Mouse (Mus musculus): ENCODE results near the gene Asb14. TPM values are rescaled to one million over a fixed set of nuclear protein-coding genes. Genes with fewer than 3 reads are reported as not detected.
"Not testable (repeated sequence)": the region's sequence is repeated elsewhere in the genome, so short reads cannot be mapped to it uniquely, and the experiment has no call there.

Asb14 gene
- polyA plus RNA-seq, 1 experiment from 2014 or later: 0.23 TPM

DNA sequence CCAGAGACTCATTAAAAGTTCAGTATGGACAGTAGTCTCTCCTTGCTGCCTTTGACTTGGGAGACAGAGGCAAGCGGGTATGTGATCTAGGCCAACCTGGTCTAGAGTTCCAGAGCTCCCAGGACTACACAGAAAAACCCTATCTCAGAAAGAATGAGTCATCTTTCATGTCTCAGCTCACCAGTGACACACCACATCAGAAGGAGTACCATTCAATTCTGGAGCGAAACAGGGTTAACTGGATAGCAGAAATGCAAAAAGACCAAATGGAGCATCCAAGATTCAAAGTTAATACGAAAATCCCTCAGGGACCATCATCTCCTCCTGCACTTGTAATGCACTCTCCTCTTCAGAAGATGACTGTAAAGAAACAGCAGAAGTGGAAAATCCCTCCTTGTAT is 25.0 kb downstream of the Asb14 start:
- ATAC-seq (ENCODE audit: low read depth): no peak
- Histone ChIP-seq H3K27ac (ENCODE audit: low read depth, low read length) (no peak overlapping the region), H3K4me3 (ENCODE audit: low read depth, low read length) (no peak overlapping the region), H3K9ac (replicated peaks; ENCODE audit: low read depth, low read length) (no peak overlapping the region), H3K27me3 (ENCODE audit: control insufficient read depth, insufficient read depth, low read length) (no peaks in the 10 kb centered on the region), H3K4me1 (ENCODE audit: control insufficient read depth, insufficient read depth, low read length) (no peaks in the 10 kb centered on the region), H3K4me2 (ENCODE audit: low read depth, low read length) (no peak overlapping the region), H3K9me3 (ENCODE audit: control insufficient read depth, low read length) (no peaks in the 10 kb centered on the region), H3K36me3 (ENCODE audit: control insufficient read depth, insufficient read depth, low read length) (peaks cover 14% of the 10 kb centered on the region)
- WGBS: 96% methylated on average over 3 of the region's 3 CpGs

DNA sequence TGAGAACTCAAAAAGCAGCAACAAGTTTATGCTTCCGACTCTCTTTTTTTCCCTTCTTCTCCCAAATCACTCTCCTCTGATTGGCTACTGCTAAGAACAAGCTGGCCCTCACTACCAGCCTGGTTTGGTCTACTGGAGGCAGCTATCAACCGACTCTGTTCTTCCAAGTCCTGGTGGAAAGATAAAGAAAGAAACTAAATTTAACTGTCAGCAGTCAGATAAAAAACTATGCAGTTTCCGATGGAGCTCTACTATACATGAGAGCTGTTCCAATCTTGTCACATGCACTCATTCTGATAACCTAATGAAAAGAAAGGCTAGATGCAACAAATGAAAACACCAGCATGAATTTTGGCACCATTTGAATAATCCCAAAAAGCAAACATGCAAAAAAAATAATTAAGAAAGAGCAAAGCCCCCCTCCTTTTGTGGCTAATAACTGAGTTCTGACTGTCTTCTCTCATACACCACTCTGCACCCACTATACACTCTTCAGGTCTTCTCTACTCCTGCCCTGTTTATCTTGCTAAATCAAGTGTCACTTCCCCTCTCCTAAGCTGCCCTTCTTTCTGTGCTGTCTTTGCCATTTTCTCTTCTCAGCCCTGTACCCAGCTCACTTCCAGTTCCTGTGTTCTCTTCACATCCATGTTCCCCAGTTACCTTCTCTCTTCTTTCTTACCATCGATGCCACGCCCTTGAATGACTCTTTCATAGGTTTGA is 29.5 kb downstream of the Asb14 start:
- H3K4me3 ChIP-seq (ENCODE audit: low read depth, low read length): no peak overlapping the region
- no peaks in the 10 kb centered on the region for H3K9me3 ChIP-seq (ENCODE audit: control insufficient read depth, low read length)
- H3K27ac ChIP-seq (ENCODE audit: low read depth, low read length): no peak overlapping the region
- peaks cover 26% of the 10 kb centered on the region for H3K36me3 ChIP-seq (ENCODE audit: control insufficient read depth, insufficient read depth, low read length)
- no peak for ATAC-seq (ENCODE audit: low read depth)
- H3K9ac ChIP-seq (replicated peaks; ENCODE audit: low read depth, low read length): no peak overlapping the region
- no peaks in the 10 kb centered on the region for H3K4me1 ChIP-seq (ENCODE audit: control insufficient read depth, insufficient read depth, low read length)
- no peak overlapping the region for H3K4me2 ChIP-seq (ENCODE audit: low read depth, low read length)
- 95% methylated on average over 5 of the region's 5 CpGs for WGBS
- no peaks in the 10 kb centered on the region for H3K27me3 ChIP-seq (ENCODE audit: control insufficient read depth, insufficient read depth, low read length)

DNA sequence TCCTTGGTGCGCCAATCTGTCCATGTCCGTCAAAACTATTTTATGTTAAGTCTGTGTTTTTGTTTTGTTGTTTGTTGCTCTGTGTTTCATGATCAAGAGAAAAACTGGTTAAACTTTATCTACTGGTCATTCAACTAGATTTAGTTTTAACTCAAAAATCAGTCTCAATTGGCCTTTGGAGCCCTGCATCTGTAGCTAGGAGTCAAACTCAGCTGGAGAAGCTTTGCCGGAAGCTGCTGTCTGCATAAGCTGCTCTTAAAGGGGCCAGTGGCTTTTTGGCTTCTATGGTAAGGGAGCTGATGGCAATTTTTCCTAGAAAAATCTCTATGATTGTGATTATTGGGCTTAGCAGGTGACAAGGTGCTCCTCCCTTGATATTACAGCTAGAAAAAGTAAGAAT is 40.5 kb downstream of the Asb14 start:
- Histone ChIP-seq H3K27ac (ENCODE audit: low read depth, low read length) (no peak overlapping the region), H3K4me2 (ENCODE audit: low read depth, low read length) (no peak overlapping the region), H3K9ac (replicated peaks; ENCODE audit: low read depth, low read length) (no peak overlapping the region), H3K9me3 (ENCODE audit: control insufficient read depth, low read length) (no peaks in the 10 kb centered on the region), H3K4me1 (ENCODE audit: control insufficient read depth, insufficient read depth, low read length) (no peaks in the 10 kb centered on the region), H3K36me3 (ENCODE audit: control insufficient read depth, insufficient read depth, low read length) (peaks cover 15% of the 10 kb centered on the region; the same call in 1 of the 2 replicates), H3K4me3 (ENCODE audit: low read depth, low read length) (no peak overlapping the region), H3K27me3 (ENCODE audit: control insufficient read depth, insufficient read depth, low read length) (no peaks in the 10 kb centered on the region)
- ATAC-seq (ENCODE audit: low read depth): no peak
- WGBS: 91% methylated on average over 3 of the region's 3 CpGs

DNA sequence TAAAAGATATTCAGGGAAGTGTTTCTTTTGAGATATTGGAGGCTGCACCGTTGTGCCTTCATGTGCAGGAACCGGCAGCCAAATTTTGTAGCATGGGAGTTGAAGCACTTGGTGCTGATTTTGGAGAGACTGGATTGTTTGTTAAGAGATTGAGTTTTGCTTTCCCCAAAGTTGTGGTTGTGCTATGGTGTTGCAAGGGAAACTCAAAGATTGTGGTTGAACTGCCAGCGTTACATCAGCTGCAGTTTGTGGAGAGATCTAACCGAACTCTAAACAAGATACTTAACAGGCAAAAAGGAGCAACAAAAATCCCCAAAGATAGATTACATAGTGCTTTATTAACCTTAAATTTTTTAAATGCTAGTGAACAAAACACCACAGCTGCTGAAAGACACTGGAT is 41.2 kb downstream of the Asb14 start:
- no peak for ATAC-seq (ENCODE audit: low read depth)
- Histone ChIP-seq H3K9ac (replicated peaks; ENCODE audit: low read depth, low read length) (no peak overlapping the region), H3K4me1 (ENCODE audit: control insufficient read depth, insufficient read depth, low read length) (no peaks in the 10 kb centered on the region), H3K9me3 (ENCODE audit: control insufficient read depth, low read length) (no peaks in the 10 kb centered on the region), H3K27me3 (ENCODE audit: control insufficient read depth, insufficient read depth, low read length) (no peaks in the 10 kb centered on the region), H3K27ac (ENCODE audit: low read depth, low read length) (no peak overlapping the region), H3K4me3 (ENCODE audit: low read depth, low read length) (no peak overlapping the region), H3K4me2 (ENCODE audit: low read depth, low read length) (no peak overlapping the region), H3K36me3 (ENCODE audit: control insufficient read depth, insufficient read depth, low read length) (peaks cover 15% of the 10 kb centered on the region; the same call in 1 of the 2 replicates)
- WGBS: 97% methylated on average over 4 of the region's 4 CpGs

DNA sequence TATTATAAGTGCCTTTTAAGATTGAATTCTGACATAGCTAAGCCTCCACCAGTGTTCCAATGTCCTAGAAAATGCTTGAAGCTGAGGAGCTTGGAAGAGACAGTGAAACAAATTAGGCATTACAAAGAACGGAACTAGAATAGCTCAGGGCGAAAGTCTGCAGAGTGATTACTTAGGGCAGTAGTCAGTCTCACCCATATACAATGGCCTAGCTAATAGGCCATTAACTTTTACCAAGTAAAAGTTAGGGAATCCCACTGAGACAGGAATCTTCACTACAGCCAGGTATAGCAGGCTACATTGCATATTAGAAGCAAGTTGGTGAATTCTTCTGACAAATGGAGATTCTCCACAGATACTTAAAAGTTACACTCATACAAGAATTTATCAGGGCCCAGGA is 61.8 kb downstream of the Asb14 start:
- not testable (repeated sequence) for ATAC-seq (ENCODE audit: low read depth)

DNA sequence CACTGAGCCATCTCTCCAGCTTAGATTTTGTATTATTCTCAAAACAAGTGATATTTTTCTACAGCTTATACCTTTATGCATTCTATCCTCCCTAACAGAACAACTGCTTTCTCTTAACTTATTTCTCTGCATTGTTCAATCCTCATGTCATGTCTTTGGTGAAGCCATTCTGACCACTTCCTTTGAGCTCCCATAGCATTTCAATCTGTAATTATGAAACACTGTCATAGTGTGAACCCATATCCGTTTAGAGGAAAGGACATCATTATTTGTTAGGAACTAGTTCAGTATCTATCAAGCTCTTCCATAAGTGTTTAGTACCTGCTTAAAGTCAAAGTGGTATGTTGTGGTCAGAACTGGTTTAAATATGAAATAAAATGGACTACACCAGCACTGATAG is 66.2 kb downstream of the Asb14 start:
- Histone ChIP-seq H3K4me1 (ENCODE audit: control insufficient read depth, insufficient read depth, low read length) (no peaks in the 10 kb centered on the region), H3K27me3 (ENCODE audit: control insufficient read depth, insufficient read depth, low read length) (no peaks in the 10 kb centered on the region), H3K9me3 (ENCODE audit: control insufficient read depth, low read length) (no peaks in the 10 kb centered on the region), H3K36me3 (ENCODE audit: control insufficient read depth, insufficient read depth, low read length) (peaks cover 11% of the 10 kb centered on the region), H3K9ac (replicated peaks; ENCODE audit: low read depth, low read length) (no peak overlapping the region), H3K4me2 (ENCODE audit: low read depth, low read length) (no peak overlapping the region), H3K4me3 (ENCODE audit: low read depth, low read length) (no peak overlapping the region), H3K27ac (ENCODE audit: low read depth, low read length) (no peak overlapping the region)
- WGBS: 85% methylated on average over 1 of the region's 1 CpGs
- no peak for ATAC-seq (ENCODE audit: low read depth)

More for the DNA sequence above, 61.8 kb downstream of the Asb14 start:
- not testable (repeated sequence) for H3K9ac ChIP-seq (replicated peaks; ENCODE audit: low read depth, low read length); H3K27ac ChIP-seq (ENCODE audit: low read depth, low read length); H3K4me1 ChIP-seq (ENCODE audit: control insufficient read depth, insufficient read depth, low read length); H3K9me3 ChIP-seq (ENCODE audit: control insufficient read depth, low read length); H3K4me3 ChIP-seq (ENCODE audit: low read depth, low read length); H3K4me2 ChIP-seq (ENCODE audit: low read depth, low read length); H3K36me3 ChIP-seq (ENCODE audit: control insufficient read depth, insufficient read depth, low read length); H3K27me3 ChIP-seq (ENCODE audit: control insufficient read depth, insufficient read depth, low read length)
- WGBS: 35% methylated on average over 2 of the region's 2 CpGs

Other genes starting within 250 kb of the Asb14 start
- 13.7 and 13.8 TPM in 2 replicates for gene Pde12, start 224.7 kb upstream of the Asb14 start, polyA plus RNA-seq (2014; fragmentation: Nextera tagmentation; extraction: Ambion mirVana)
- 0.03 and 0.15 TPM in 2 replicates for gene Dnah12, start 201.3 kb upstream of the Asb14 start, polyA plus RNA-seq (2014; fragmentation: Nextera tagmentation; extraction: Ambion mirVana)
- gene Appl1, start 76.7 kb downstream of the Asb14 start, polyA plus RNA-seq (2014; fragmentation: Nextera tagmentation; extraction: Ambion mirVana): 56.2 and 88.3 TPM in 2 replicates
- gene Hesx1, start 99.9 kb downstream of the Asb14 start, polyA plus RNA-seq (2014; fragmentation: Nextera tagmentation; extraction: Ambion mirVana): not detected in 2 replicates
- 2.1 and 2.4 TPM in 2 replicates for gene Il17rd, start 144.4 kb downstream of the Asb14 start, polyA plus RNA-seq (2014; fragmentation: Nextera tagmentation; extraction: Ambion mirVana)
- 9.9 and 13.4 TPM in 2 replicates for gene Arhgef3, start 220.3 kb downstream of the Asb14 start, polyA plus RNA-seq (2014; fragmentation: Nextera tagmentation; extraction: Ambion mirVana)